Mouse (Mus musculus) megakaryocyte, embryonic 14.5 days (primary cell): Measurements from ENCODE around the gene Lrpap1.

Experiments used
- FLI1 ChIP-seq: IDR thresholded peaks from 2 replicates; pipeline ENCODE4 v1.6.1; 2012; ENCODE audit warnings: low read length, inconsistent platforms, mixed read lengths
- GATA1 ChIP-seq: IDR thresholded peaks from 3 replicates; pipeline ENCODE4 v1.6.1; 2012; ENCODE audit warnings: mixed read lengths, low read length, inconsistent platforms, borderline replicate concordance

GRCm38 (mm10) chr5:35073235-35073634 lies 32.3 kb downstream of the Lrpap1 start:
- no peak for TF ChIP-seq FLI1
- no peak for TF ChIP-seq GATA1
